Mouse (Mus musculus) hindbrain, embryonic 16.5 days (tissue): ENCODE data around the gene Nucks1. TPM values are rescaled to one million over a fixed set of nuclear protein-coding genes. Genes with fewer than 3 reads are reported as not detected.

Experiments
- ATAC-seq: fragments of 200-750 bp; cut with Nextera tagmentation; 2 replicates; pipeline ENCODE4 v1.8.0; 2017; ENCODE audit warnings: moderate TSS enrichment, moderate library complexity
- H3K27ac ChIP-seq: fragments of 300-500 bp; sonication (generic); 2 replicates; pipeline ENCODE4 v1.5.1; 2014; ENCODE audit warnings: low read depth, mild to moderate bottlenecking, control low read depth, low read length, moderate library complexity
- H3K27me3 ChIP-seq: fragments of 300-500 bp; sonication (generic); replicated peaks from 2 replicates; pipeline ENCODE4 v1.6.1; 2014; ENCODE audit warnings: low read length; ENCODE audit not compliant: control insufficient read depth, insufficient read depth
- H3K36me3 ChIP-seq: fragments of 300-500 bp; sonication (generic); 2 replicates; pipeline ENCODE4 v1.6.1; 2014; ENCODE audit warnings: mild to moderate bottlenecking, low read length, moderate library complexity, mixed read lengths; ENCODE audit not compliant: control insufficient read depth, insufficient read depth
- H3K4me1 ChIP-seq: fragments of 300-500 bp; sonication (generic); 2 replicates; pipeline ENCODE4 v1.6.1; 2014; ENCODE audit warnings: low read depth, low read length; ENCODE audit not compliant: control insufficient read depth, insufficient read depth
- H3K4me2 ChIP-seq: fragments of 300-500 bp; sonication (generic); 2 replicates; pipeline ENCODE4 v1.6.1; 2014; ENCODE audit warnings: mild to moderate bottlenecking, low read length, control low read depth, moderate library complexity
- H3K4me3 ChIP-seq: fragments of 300-500 bp; sonication (generic); 2 replicates; pipeline ENCODE4 v1.5.1; 2014; ENCODE audit warnings: mild to moderate bottlenecking, low read length, control low read depth, moderate library complexity
- H3K9ac ChIP-seq: fragments of 300-500 bp; sonication (generic); 2 replicates; pipeline ENCODE4 v1.6.1; 2014; ENCODE audit warnings: low read depth, mild to moderate bottlenecking, control low read depth, low read length, moderate library complexity
- H3K9me3 ChIP-seq: fragments of 300-500 bp; sonication (generic); 2 replicates; pipeline ENCODE4 v1.6.1; 2014; ENCODE audit warnings: mild to moderate bottlenecking, low read length, moderate library complexity; ENCODE audit not compliant: control insufficient read depth
- WGBS: fragments of 180-500 bp; shearing (Covaris S2); extraction: QIAGEN DNeasy Blood & Tissue Kit; methylation state at CpG from one replicate; pipeline ENCODE4 v1.1.7; 2014; 5-methylcytosine and 5-hydroxymethylcytosine counted together
- polyA plus RNA-seq: library from polyadenylated mRNA; unstranded; fragments of >200 nt; fragmentation: Nextera tagmentation; extraction: Ambion mirVana; gene quantifications from 2 replicates; pipeline ENCODE4 v1.2.1, GENCODE M21; 2015

Nucks1 gene
- polyA plus RNA-seq, 1 experiment from 2014 or later, result 45.0 TPM

GRCm38 (mm10) chr1:131961004-131961403 is 50.7 kb downstream of the Nucks1 start:
- H3K4me3 ChIP-seq, result no peak overlapping the region
- H3K27ac ChIP-seq, result no peak overlapping the region
- H3K9me3 ChIP-seq, result no peaks in the 10 kb centered on the region
- no peak for ATAC-seq
- WGBS, result 63% methylated on average over 2 of the region's 2 CpGs
- peaks cover 11% of the 10 kb centered on the region for H3K4me1 ChIP-seq
- H3K9ac ChIP-seq, result no peak overlapping the region
- H3K36me3 ChIP-seq, result no peaks in the 10 kb centered on the region
- no peak overlapping the region for H3K4me2 ChIP-seq
- peaks cover 11% of the 10 kb centered on the region for H3K27me3 ChIP-seq

- H3K4me2 ChIP-seq, result peak within 1 kb of the TSS; percentile 94
- H3K9me3 ChIP-seq, result no peaks in the 10 kb centered on the region
- H3K4me1 ChIP-seq, result peaks cover 11% of the 10 kb centered on the region
- peak within 1 kb of the TSS; percentile 71 for H3K9ac ChIP-seq
- peak within 1 kb of the TSS; percentile 75 for H3K4me3 ChIP-seq
- H3K36me3 ChIP-seq, result no peaks in the 10 kb centered on the region
- H3K27me3 ChIP-seq, result peaks cover 11% of the 10 kb centered on the region
- no peak within 1 kb of the TSS for H3K27ac ChIP-seq
- 0% methylated on average over 34 of the region's 35 CpGs for WGBS
- ATAC-seq, result peak; percentile 53
Observed at GRCm38 (mm10) chr1:131962606-131963084, 52.3 kb downstream of the Nucks1 start, which contains the start of gene Slc45a3. Gene Slc45a3, plus strand, starts transcription at chr1:131962967.

- ATAC-seq, result peak; percentile 69
- no peak overlapping the region for H3K27ac ChIP-seq
Observed at GRCm38 (mm10) chr1:131963085-131963951, 53.0 kb downstream of the Nucks1 start.

GRCm38 (mm10) chr1:131964100-131964499 is 53.8 kb downstream of the Nucks1 start:
- Histone ChIP-seq H3K4me1 (peaks cover 11% of the 10 kb centered on the region), H3K4me3 (peak overlapping the region; percentile 75; the same call in 1 of the 2 replicates), H3K27me3 (peaks cover 11% of the 10 kb centered on the region), H3K9ac (no peak overlapping the region), H3K9me3 (no peaks in the 10 kb centered on the region), H3K36me3 (no peaks in the 10 kb centered on the region), H3K27ac (no peak overlapping the region), H3K4me2 (peak overlapping the region; percentile 94)
- ATAC-seq, result no peak
- WGBS, result 33% methylated on average over 5 of the region's 5 CpGs

More at GRCm38 (mm10) chr1:131963085-131963951, 53.0 kb downstream of the Nucks1 start:
- H3K27me3 ChIP-seq, result peaks cover 11% of the 10 kb centered on the region
- H3K9me3 ChIP-seq, result no peaks in the 10 kb centered on the region
- H3K9ac ChIP-seq, result peak overlapping the region; percentile 71
- H3K36me3 ChIP-seq, result no peaks in the 10 kb centered on the region
- peak overlapping the region; percentile 94 for H3K4me2 ChIP-seq
- H3K4me3 ChIP-seq, result peak overlapping the region; percentile 75
- under 1% methylated on average over 49 of the region's 76 CpGs for WGBS
- H3K4me1 ChIP-seq, result peaks cover 11% of the 10 kb centered on the region

GRCm38 (mm10) chr1:131964580-131964979 is 54.2 kb downstream of the Nucks1 start:
- Histone ChIP-seq H3K4me1 (peaks cover 11% of the 10 kb centered on the region), H3K9me3 (no peaks in the 10 kb centered on the region), H3K27ac (no peak overlapping the region), H3K27me3 (peaks cover 11% of the 10 kb centered on the region), H3K4me2 (no peak overlapping the region), H3K4me3 (no peak overlapping the region), H3K9ac (no peak overlapping the region), H3K36me3 (no peaks in the 10 kb centered on the region)
- 73% methylated on average over 7 of the region's 7 CpGs for WGBS
- ATAC-seq, result no peak

GRCm38 (mm10) chr1:131965818-131966217 is 55.5 kb downstream of the Nucks1 start:
- H3K36me3 ChIP-seq, result no peaks in the 10 kb centered on the region
- ATAC-seq, result no peak
- WGBS, result 41% methylated on average over 5 of the region's 5 CpGs
- no peak overlapping the region for H3K9ac ChIP-seq
- H3K27me3 ChIP-seq, result peaks cover 11% of the 10 kb centered on the region
- H3K9me3 ChIP-seq, result no peaks in the 10 kb centered on the region
- no peak overlapping the region for H3K4me2 ChIP-seq
- H3K27ac ChIP-seq, result no peak overlapping the region
- H3K4me3 ChIP-seq, result no peak overlapping the region
- H3K4me1 ChIP-seq, result peaks cover 11% of the 10 kb centered on the region

GRCm38 (mm10) chr1:131967336-131967735 is 57.0 kb downstream of the Nucks1 start:
- Histone ChIP-seq H3K27me3 (peaks cover 11% of the 10 kb centered on the region), H3K36me3 (no peaks in the 10 kb centered on the region), H3K27ac (no peak overlapping the region), H3K4me2 (no peak overlapping the region), H3K4me3 (no peak overlapping the region), H3K9ac (no peak overlapping the region), H3K4me1 (peaks cover 15% of the 10 kb centered on the region), H3K9me3 (no peaks in the 10 kb centered on the region)
- WGBS, result 73% methylated on average over 7 of the region's 7 CpGs
- ATAC-seq, result no peak

- Histone ChIP-seq H3K36me3 (no peaks in the 10 kb centered on the region), H3K27me3 (peaks cover 11% of the 10 kb centered on the region), H3K4me2 (no peak overlapping the region), H3K4me1 (peaks cover 9% of the 10 kb centered on the region), H3K27ac (no peak overlapping the region), H3K4me3 (no peak overlapping the region), H3K9ac (no peak overlapping the region), H3K9me3 (no peaks in the 10 kb centered on the region)
- WGBS, result 29% methylated on average over 3 of the region's 3 CpGs
- no peak for ATAC-seq
Observed at GRCm38 (mm10) chr1:131968556-131968955, 58.2 kb downstream of the Nucks1 start.

GRCm38 (mm10) chr1:131968983-131969382 is 58.6 kb downstream of the Nucks1 start:
- Histone ChIP-seq H3K9me3 (no peaks in the 10 kb centered on the region), H3K4me2 (no peak overlapping the region), H3K9ac (no peak overlapping the region), H3K4me1 (peaks cover 6% of the 10 kb centered on the region), H3K4me3 (no peak overlapping the region), H3K27me3 (peaks cover 9% of the 10 kb centered on the region), H3K27ac (no peak overlapping the region), H3K36me3 (no peaks in the 10 kb centered on the region)
- WGBS, result 58% methylated on average over 6 of the region's 6 CpGs
- ATAC-seq, result no peak
